In the genomic region with DNA sequence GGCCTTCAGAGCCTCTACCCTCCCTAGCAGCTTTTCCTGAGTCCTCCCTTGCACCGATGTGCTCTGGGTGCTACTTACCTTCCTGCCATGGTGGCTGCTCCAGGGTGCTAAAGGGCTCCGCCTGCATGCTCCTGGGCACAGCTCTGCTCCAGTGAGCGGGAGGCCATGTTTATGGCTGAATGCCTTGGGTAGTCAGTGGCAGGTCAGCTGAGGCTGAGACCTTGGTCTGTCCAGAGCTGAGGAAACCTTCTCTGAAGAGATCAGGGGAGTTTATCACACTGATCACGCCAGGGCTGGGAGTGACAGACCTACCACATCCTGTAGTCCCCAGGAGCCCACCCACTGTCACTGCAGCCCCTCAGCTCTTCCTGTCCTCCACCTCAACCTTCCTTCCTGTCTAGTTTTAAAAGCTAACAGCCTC, we compare ENCODE assay signal across 8 mouse cellular contexts. TPM values are rescaled to one million over a fixed set of nuclear protein-coding genes. Genes with fewer than 3 reads are reported as not detected.
A peak's percentile ranks its signal among the peaks of the same experiment; 100 is the strongest.
DNase-seq lines count a peak whose midpoint lies in the region; ATAC-seq and TF ChIP-seq lines count a peak whose summit lies in the region.

Gene Nlrc3, minus strand, starts transcription at position 382 of the 421 bp plus-strand sequence.

- 62% methylated on average over 4 of the region's 4 CpGs for WGBS in stomach, embryonic 14.5 days
- 69% methylated on average over 4 of the region's 4 CpGs for WGBS in stomach, postnatal 0 days
- 51% methylated on average over 4 of the region's 4 CpGs for WGBS in lung, postnatal 0 days

- H3K4me1 ChIP-seq in stomach, embryonic 14.5 days (ENCODE audit: control insufficient read depth, insufficient read depth, low read length), result no peaks in the 10 kb centered on the region
- no peaks in the 10 kb centered on the region for H3K4me1 ChIP-seq in stomach, postnatal 0 days (replicated peaks; ENCODE audit: control insufficient read depth, insufficient read depth)
- H3K4me1 ChIP-seq in lung, postnatal 0 days (ENCODE audit: insufficient read depth, low read depth, low read length), result no peaks in the 10 kb centered on the region

- no peak within 1 kb of the TSS for H3K4me3 ChIP-seq in stomach, embryonic 14.5 days (ENCODE audit: low read depth, low read length)
- H3K4me3 ChIP-seq in stomach, postnatal 0 days (ENCODE audit: low read depth, low read length), result no peak within 1 kb of the TSS
- H3K4me3 ChIP-seq in lung, postnatal 0 days (ENCODE audit: low read depth, low read length), result no peak within 1 kb of the TSS

- no peak for TF ChIP-seq CTCF in stomach, postnatal 0 days (IDR thresholded peaks at IDR 0.05; ENCODE audit: low read depth)
- TF ChIP-seq CTCF in lung, postnatal 0 days (IDR thresholded peaks at IDR 0.05), result no peak

- ATAC-seq in stomach, embryonic 14.5 days (ENCODE audit: insufficient number of reproducible peaks, insufficient read depth, low FRiP score, low read depth), result peak; percentile 21; the same call in 1 of the 2 replicates
- no peak for ATAC-seq in stomach, postnatal 0 days (ENCODE audit: low FRiP score, low TSS enrichment)
- ATAC-seq in lung, postnatal 0 days, result peak; percentile 59

- H3K36me3 ChIP-seq in stomach, embryonic 14.5 days (ENCODE audit: control insufficient read depth, insufficient read depth, low read length), result peaks cover 26% of the 10 kb centered on the region
- H3K36me3 ChIP-seq in stomach, postnatal 0 days (ENCODE audit: control insufficient read depth, insufficient read depth, low read length), result peaks cover 9% of the 10 kb centered on the region; the same call in 1 of the 2 replicates
- peaks cover 5% of the 10 kb centered on the region; the same call in 1 of the 2 replicates for H3K36me3 ChIP-seq in lung, postnatal 0 days (ENCODE audit: insufficient read depth, low read length)

- H3K27ac ChIP-seq in stomach, embryonic 14.5 days (ENCODE audit: low read length), result no peak within 1 kb of the TSS
- H3K27ac ChIP-seq in stomach, postnatal 0 days (replicated peaks), result no peak within 1 kb of the TSS
- no peak within 1 kb of the TSS for H3K27ac ChIP-seq in lung, postnatal 0 days (ENCODE audit: low read length)

- H3K9me3 ChIP-seq in stomach, embryonic 14.5 days (ENCODE audit: control insufficient read depth, low read depth, low read length), result no peaks in the 10 kb centered on the region
- H3K9me3 ChIP-seq in stomach, postnatal 0 days (ENCODE audit: control insufficient read depth, low read length), result no peaks in the 10 kb centered on the region
- no peaks in the 10 kb centered on the region for H3K9me3 ChIP-seq in lung, postnatal 0 days (ENCODE audit: low read length)

- no peak for TF ChIP-seq EP300 in stomach, postnatal 0 days (optimal IDR thresholded peaks at IDR 0.05)
- TF ChIP-seq EP300 in lung, postnatal 0 days (IDR thresholded peaks at IDR 0.05), result no peak

- no peak within 1 kb of the TSS for H3K9ac ChIP-seq in stomach, embryonic 14.5 days (replicated peaks; ENCODE audit: low read depth, low read length)
- H3K9ac ChIP-seq in stomach, postnatal 0 days (ENCODE audit: low read length), result no peak within 1 kb of the TSS
- no peak within 1 kb of the TSS for H3K9ac ChIP-seq in lung, postnatal 0 days (replicated peaks; ENCODE audit: low read depth)

- peak; percentile 34 for DNase-seq in adrenal gland, postnatal 10 days
- DNase-seq in adrenal gland, postnatal 25 days, result no peak
- no peak for DNase-seq in stomach, postnatal 0 days (ENCODE audit: low spot score)
- no peak for DNase-seq in lung, postnatal 0 days (ENCODE audit: low spot score)
- DNase-seq in right cerebral cortex, postnatal 36 days (ENCODE audit: low spot score in 2 of 2), result no peak
- DNase-seq in gastrocnemius, adult 8-10 months (ENCODE audit: low spot score in 2 of 2), result no peak
- DNase-seq in layer of hippocampus, postnatal 36 days, result no peak

- H3K27me3 ChIP-seq in stomach, embryonic 14.5 days (ENCODE audit: control insufficient read depth, insufficient read depth, low read length), result no peaks in the 10 kb centered on the region
- H3K27me3 ChIP-seq in stomach, postnatal 0 days (ENCODE audit: control insufficient read depth, insufficient read depth, low read length), result no peaks in the 10 kb centered on the region
- H3K27me3 ChIP-seq in lung, postnatal 0 days (replicated peaks; ENCODE audit: insufficient read depth, low read length), result no peaks in the 10 kb centered on the region

- no peak within 1 kb of the TSS for H3K4me2 ChIP-seq in stomach, embryonic 14.5 days (replicated peaks; ENCODE audit: low read depth, low read length)
- no peak within 1 kb of the TSS for H3K4me2 ChIP-seq in stomach, postnatal 0 days (replicated peaks; ENCODE audit: low read depth)
- H3K4me2 ChIP-seq in lung, postnatal 0 days (replicated peaks; ENCODE audit: low read depth, low read length), result 0 out of 2 replicates have a peak within 1 kb of the TSS, but pooled peaks have one; percentile 14

RNA-seq across cellular contexts. Expression of gene Nlrc3, which starts in this region (rescaled TPM):
- total RNA-seq in adrenal gland, postnatal 10 days (2021), result 1 to 10 TPM; 2.5 to 5.5 TPM
- total RNA-seq in adrenal gland, postnatal 25 days (2021), result 3.7 and 4.3 TPM in 2 replicates
- 0.83 and 1.2 TPM in 2 replicates for polyA plus RNA-seq in stomach, embryonic 14.5 days (2014; fragmentation: Nextera tagmentation; extraction: Ambion mirVana)
- polyA plus RNA-seq in stomach, postnatal 0 days (2015; fragmentation: Nextera tagmentation; extraction: Ambion mirVana), result 0.15 and 0.27 TPM in 2 replicates
- 0.88 and 0.90 TPM in 2 replicates for polyA plus RNA-seq in lung, postnatal 0 days (2015; fragmentation: Nextera tagmentation; extraction: Ambion mirVana)
- total RNA-seq in gastrocnemius, adult 8-10 months (2022), result 1 to 10 TPM; 1.6 to 2.3 (median 1.9) TPM
- total RNA-seq in layer of hippocampus, postnatal 36 days (2021), result 1 to 10 TPM; 2.2 to 2.9 TPM

Comparison
In these comparisons a context has a peak if more than half of its experiments do, and no peak if none do; other contexts are left out.
1. Peak in ATAC-seq and H3K4me2 ChIP-seq in lung, postnatal 0 days; RNA of the gene not detected or under 1 TPM.